Comparison of ENCODE assay signal across 35 mouse cellular contexts in the genomic region with DNA sequence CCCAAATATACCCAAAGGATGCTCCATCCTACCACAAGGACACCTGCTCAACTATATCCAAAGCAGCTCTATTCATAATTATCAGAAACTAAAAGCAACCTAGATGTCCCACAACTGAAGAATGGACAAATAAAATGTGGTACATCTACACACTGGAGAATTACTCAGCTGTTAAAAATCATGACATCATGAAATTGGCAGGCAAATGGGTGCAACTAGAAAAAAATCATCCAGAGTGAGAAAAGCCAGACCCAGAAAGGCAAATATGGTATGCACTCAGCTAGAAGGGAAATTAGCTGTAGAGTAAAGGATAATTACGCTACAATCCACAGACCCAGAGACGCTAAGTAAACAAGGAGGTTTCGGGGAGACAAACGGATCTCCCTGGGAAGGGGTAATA. TPM values are rescaled to one million over a fixed set of nuclear protein-coding genes. Genes with fewer than 3 reads are reported as not detected.
"Had no signal": no experiment of that assay in that cellular context is flagged by ENCODE, and none has a peak within 500 bp of the region (broad histone marks: within the 10 kb centered on the region; RNA-seq: fewer than 3 reads in every experiment).

No protein-coding gene starts in this region.

- H3K9me3 ChIP-seq: limb, embryonic 10.5 days; limb, embryonic 12.5 days; limb, embryonic 13.5 days; limb, embryonic 15.5 days; liver, embryonic 12.5 days; liver, embryonic 13.5 days; liver, embryonic 15.5 days; lung, embryonic 15.5 days; midbrain, embryonic 10.5 days; midbrain, embryonic 12.5 days; midbrain, embryonic 13.5 days; midbrain, embryonic 15.5 days; neural tube, embryonic 12.5 days had no signal

- DNase-seq: left cerebral cortex, postnatal 4 days; liver; liver, embryonic 13.5 days; liver, postnatal 0 days; lung, adult 18-20 months; lung, adult 2 months; lung, embryonic 14.5 days; lung, postnatal 10 days; lung, postnatal 14 days; lung, postnatal 36 days; midbrain, embryonic 14.5 days had no signal

- H3K36me3 ChIP-seq: limb, embryonic 10.5 days; limb, embryonic 12.5 days; limb, embryonic 13.5 days; limb, embryonic 15.5 days; liver, embryonic 12.5 days; liver, embryonic 13.5 days; liver, embryonic 15.5 days; lung, embryonic 15.5 days; midbrain, embryonic 10.5 days; midbrain, embryonic 12.5 days; midbrain, embryonic 13.5 days; midbrain, embryonic 15.5 days; neural tube, embryonic 12.5 days had no signal

- H3K4me1 ChIP-seq: limb, embryonic 12.5 days; limb, embryonic 13.5 days; limb, embryonic 15.5 days; liver, embryonic 12.5 days; liver, embryonic 13.5 days; liver, embryonic 15.5 days; lung, embryonic 15.5 days; megakaryocyte, embryonic 14.5 days; midbrain, embryonic 12.5 days; midbrain, embryonic 13.5 days; midbrain, embryonic 15.5 days; neural tube, embryonic 12.5 days had no signal

- H3K27me3 ChIP-seq: limb, embryonic 12.5 days; limb, embryonic 13.5 days; limb, embryonic 15.5 days; liver, embryonic 12.5 days; liver, embryonic 13.5 days; liver, embryonic 15.5 days; midbrain, embryonic 12.5 days; midbrain, embryonic 13.5 days; midbrain, embryonic 15.5 days; neural tube, embryonic 12.5 days had no signal

- H3K4me3 ChIP-seq: limb, embryonic 10.5 days; limb, embryonic 12.5 days; limb, embryonic 13.5 days; limb, embryonic 15.5 days; liver, embryonic 12.5 days; liver, embryonic 13.5 days; liver, embryonic 15.5 days; lung, embryonic 15.5 days; megakaryocyte, embryonic 14.5 days; midbrain, embryonic 10.5 days; midbrain, embryonic 12.5 days; midbrain, embryonic 13.5 days; midbrain, embryonic 15.5 days; myocyte; neural tube, embryonic 12.5 days had no signal

- H3K27ac ChIP-seq: limb, embryonic 10.5 days; limb, embryonic 12.5 days; limb, embryonic 13.5 days; limb, embryonic 15.5 days; liver, embryonic 12.5 days; liver, embryonic 13.5 days; liver, embryonic 14.5 days; liver, embryonic 15.5 days; lung, embryonic 15.5 days; macrophage; midbrain, embryonic 10.5 days; midbrain, embryonic 12.5 days; midbrain, embryonic 13.5 days; midbrain, embryonic 15.5 days; neural tube, embryonic 12.5 days had no signal

RNA-seq across cellular contexts. Expression of a gene that starts 10.2 kb away (rescaled TPM):
- total RNA-seq: left cerebral cortex, postnatal 4 days; megakaryocyte progenitor cell, adult 5-6 weeks; megakaryocyte-erythroid progenitor cell, adult 5-6 weeks; monocyte, adult 5-6 weeks had no signal
- polyA plus RNA-seq: limb, embryonic 11.5 days; liver, embryonic 13.5 days; liver, embryonic 15.5 days; macrophage had no signal

RNA-seq across cellular contexts. Expression of a gene that starts 58.1 kb away (rescaled TPM):
- total RNA-seq: left cerebral cortex, postnatal 36 days; left cerebral cortex, postnatal 4 days; liver, adult 2 months; megakaryocyte progenitor cell, adult 5-6 weeks; megakaryocyte, adult 5-6 weeks; megakaryocyte-erythroid progenitor cell, adult 5-6 weeks; midbrain, postnatal 0 days; monocyte, adult 5-6 weeks had no signal
- polyA plus RNA-seq: liver, adult 2 months; liver, embryonic 12.5 days; liver, embryonic 13.5 days; liver, embryonic 14.5 days; liver, embryonic 15.5 days; macrophage; midbrain, embryonic 12.5 days; myocyte had no signal
